Mouse (Mus musculus) kidney, postnatal 25 days (tissue): ENCODE measurements around the gene Rasl10b.

Experiments
- DNase-seq, 2 experiments: peaks; one replicate each; pipeline ENCODE4 v3.0.0; 2021; ENCODE audit warnings: mixed read lengths in 2 of 2

The Rasl10b gene

GRCm38 (mm10) chr11:83409087-83409754 is at the start of gene Rasl10b:
TSS of gene Rasl10b (plus strand) at chr11:83409137.
- DNase-seq, result peak; percentile 58 to 74

GRCm38 (mm10) chr11:83364656-83365055 is 44.3 kb upstream of the Rasl10b start:
- no peak for DNase-seq

- DNase-seq, result no peak
Measured at GRCm38 (mm10) chr11:83371267-83371666, 37.7 kb upstream of the Rasl10b start.

GRCm38 (mm10) chr11:83379745-83380341 is 29.1 kb upstream of the Rasl10b start:
- DNase-seq, result no peak

- DNase-seq, result no peak
Measured at GRCm38 (mm10) chr11:83382876-83383531, 25.9 kb upstream of the Rasl10b start.

- DNase-seq, result no peak
Measured at GRCm38 (mm10) chr11:83383532-83383887, 25.4 kb upstream of the Rasl10b start.

- no peak for DNase-seq
Measured at GRCm38 (mm10) chr11:83393062-83393461, 15.9 kb upstream of the Rasl10b start.

- DNase-seq, result no peak
Measured at GRCm38 (mm10) chr11:83394802-83395439, 14.0 kb upstream of the Rasl10b start.

GRCm38 (mm10) chr11:83397626-83398025 is 11.3 kb upstream of the Rasl10b start:
- no peak for DNase-seq

- no peak for DNase-seq
Measured at GRCm38 (mm10) chr11:83398724-83399123, 10.2 kb upstream of the Rasl10b start.

- DNase-seq, result no peak
Measured at GRCm38 (mm10) chr11:83403787-83404186, 5.2 kb upstream of the Rasl10b start.

- no peak for DNase-seq
Measured at GRCm38 (mm10) chr11:83406391-83406790, 2.5 kb upstream of the Rasl10b start.

- DNase-seq, result no peak
Measured at GRCm38 (mm10) chr11:83408242-83408641, 695 bp upstream of the Rasl10b start.

GRCm38 (mm10) chr11:83409792-83410291 is 905 bp downstream of the Rasl10b start:
- no peak for DNase-seq

GRCm38 (mm10) chr11:83410510-83410909 is 1.6 kb downstream of the Rasl10b start:
- DNase-seq, result no peak

- peak; percentile 78 for DNase-seq
Measured at GRCm38 (mm10) chr11:83417080-83417479, 8.1 kb downstream of the Rasl10b start.

- DNase-seq, result no peak
Measured at GRCm38 (mm10) chr11:83417708-83418107, 8.8 kb downstream of the Rasl10b start.

- DNase-seq, result no peak
Measured at GRCm38 (mm10) chr11:83418566-83418965, 9.6 kb downstream of the Rasl10b start.

- no peak for DNase-seq
Measured at GRCm38 (mm10) chr11:83420338-83420737, 11.4 kb downstream of the Rasl10b start.

- DNase-seq, result peak; percentile 78 to 89
Measured at GRCm38 (mm10) chr11:83421305-83421704, 12.4 kb downstream of the Rasl10b start.

- DNase-seq, result peak; percentile 68 to 80
Measured at GRCm38 (mm10) chr11:83424681-83425080, 15.7 kb downstream of the Rasl10b start.

- no peak for DNase-seq
Measured at GRCm38 (mm10) chr11:83426964-83427363, 18.0 kb downstream of the Rasl10b start.

- DNase-seq, result no peak
Measured at GRCm38 (mm10) chr11:83429355-83429754, 20.4 kb downstream of the Rasl10b start, which contains the start of gene Gas2l2. TSS of gene Gas2l2 (minus strand) at chr11:83429455.
